Mouse (Mus musculus): ENCODE measurements around the gene Rims3. TPM values are rescaled to one million over a fixed set of nuclear protein-coding genes. Genes with fewer than 3 reads are reported as not detected.

Gene Rims3
- polyA plus RNA-seq, 1 experiment from 2014 or later = 23.3 TPM

- peaks cover 30% of the 10 kb centered on the region for H3K4me1 ChIP-seq
- H3K4me3 ChIP-seq (replicated peaks) = no peak overlapping the region
- no peak overlapping the region for H3K9ac ChIP-seq (replicated peaks)
- H3K27ac ChIP-seq (replicated peaks) = no peak overlapping the region
- no peaks in the 10 kb centered on the region for H3K27me3 ChIP-seq (replicated peaks)
- WGBS = 32% methylated on average over 5 of the region's 5 CpGs
- no peaks in the 10 kb centered on the region for H3K9me3 ChIP-seq (replicated peaks)
- H3K36me3 ChIP-seq = no peaks in the 10 kb centered on the region
- ATAC-seq (ENCODE audit: low FRiP score) = peak; percentile 79
- no peak overlapping the region for H3K4me2 ChIP-seq
These were observed 27.5 kb downstream of the Rims3 start for GRCm38 (mm10) chr4:120882002-120882625.

- H3K4me3 ChIP-seq (replicated peaks) = no peak overlapping the region
- no peak overlapping the region for H3K27ac ChIP-seq (replicated peaks)
- ATAC-seq (ENCODE audit: low FRiP score) = no peak
- H3K27me3 ChIP-seq (replicated peaks) = no peaks in the 10 kb centered on the region
- H3K9me3 ChIP-seq (replicated peaks) = no peaks in the 10 kb centered on the region
- H3K9ac ChIP-seq (replicated peaks) = no peak overlapping the region
- 42% methylated on average over 13 of the region's 13 CpGs for WGBS
- H3K4me1 ChIP-seq = peaks cover 32% of the 10 kb centered on the region
- no peaks in the 10 kb centered on the region for H3K36me3 ChIP-seq
- no peak overlapping the region for H3K4me2 ChIP-seq
These were observed 30.8 kb downstream of the Rims3 start for GRCm38 (mm10) chr4:120885208-120886120.

GRCm38 (mm10) chr4:120886131-120886530 is 31.5 kb downstream of the Rims3 start:
- Histone ChIP-seq H3K9ac (replicated peaks) (no peak overlapping the region), H3K4me3 (replicated peaks) (no peak overlapping the region), H3K4me2 (no peak overlapping the region), H3K27ac (replicated peaks) (no peak overlapping the region), H3K4me1 (peaks cover 25% of the 10 kb centered on the region), H3K27me3 (replicated peaks) (no peaks in the 10 kb centered on the region), H3K9me3 (replicated peaks) (no peaks in the 10 kb centered on the region), H3K36me3 (no peaks in the 10 kb centered on the region)
- ATAC-seq (ENCODE audit: low FRiP score) = no peak
- WGBS = 47% methylated on average over 4 of the region's 4 CpGs

GRCm38 (mm10) chr4:120886811-120887210 is 32.2 kb downstream of the Rims3 start:
- Histone ChIP-seq H3K4me2 (no peak overlapping the region), H3K9ac (replicated peaks) (no peak overlapping the region), H3K36me3 (peaks cover 5% of the 10 kb centered on the region; the same call in 1 of the 2 replicates), H3K9me3 (replicated peaks) (no peaks in the 10 kb centered on the region), H3K27ac (replicated peaks) (no peak overlapping the region), H3K4me3 (replicated peaks) (no peak overlapping the region), H3K27me3 (replicated peaks) (no peaks in the 10 kb centered on the region), H3K4me1 (peaks cover 24% of the 10 kb centered on the region)
- WGBS = 85% methylated on average over 5 of the region's 5 CpGs
- no peak for ATAC-seq (ENCODE audit: low FRiP score)

GRCm38 (mm10) chr4:120887381-120888112 is 32.9 kb downstream of the Rims3 start:
- H3K27ac ChIP-seq (replicated peaks) = no peak overlapping the region
- H3K9ac ChIP-seq (replicated peaks) = no peak overlapping the region
- WGBS = 23% methylated on average over 8 of the region's 8 CpGs
- peaks cover 7% of the 10 kb centered on the region; the same call in 1 of the 2 replicates for H3K36me3 ChIP-seq
- no peak for ATAC-seq (ENCODE audit: low FRiP score)
- no peak overlapping the region for H3K4me2 ChIP-seq
- H3K9me3 ChIP-seq (replicated peaks) = no peaks in the 10 kb centered on the region
- H3K4me1 ChIP-seq = peaks cover 17% of the 10 kb centered on the region
- H3K4me3 ChIP-seq (replicated peaks) = no peak overlapping the region
- no peaks in the 10 kb centered on the region for H3K27me3 ChIP-seq (replicated peaks)

GRCm38 (mm10) chr4:120888884-120889283 is 34.3 kb downstream of the Rims3 start:
- no peak for ATAC-seq (ENCODE audit: low FRiP score)
- 74% methylated on average over 8 of the region's 8 CpGs for WGBS
- H3K4me2 ChIP-seq = no peak overlapping the region
- no peak overlapping the region for H3K4me3 ChIP-seq (replicated peaks)
- no peaks in the 10 kb centered on the region for H3K27me3 ChIP-seq (replicated peaks)
- no peaks in the 10 kb centered on the region for H3K9me3 ChIP-seq (replicated peaks)
- peaks cover 7% of the 10 kb centered on the region; the same call in 1 of the 2 replicates for H3K36me3 ChIP-seq
- peaks cover 12% of the 10 kb centered on the region for H3K4me1 ChIP-seq
- no peak overlapping the region for H3K9ac ChIP-seq (replicated peaks)
- H3K27ac ChIP-seq (replicated peaks) = no peak overlapping the region

GRCm38 (mm10) chr4:120890754-120891440 is 36.3 kb downstream of the Rims3 start:
- H3K9ac ChIP-seq (replicated peaks) = no peak overlapping the region
- H3K9me3 ChIP-seq (replicated peaks) = no peaks in the 10 kb centered on the region
- no peaks in the 10 kb centered on the region for H3K27me3 ChIP-seq (replicated peaks)
- H3K27ac ChIP-seq (replicated peaks) = no peak overlapping the region
- ATAC-seq (ENCODE audit: low FRiP score) = no peak
- H3K4me2 ChIP-seq = no peak overlapping the region
- H3K4me1 ChIP-seq = peaks cover 5% of the 10 kb centered on the region; the same call in 1 of the 2 replicates
- H3K36me3 ChIP-seq = peaks cover 7% of the 10 kb centered on the region; the same call in 1 of the 2 replicates
- H3K4me3 ChIP-seq (replicated peaks) = no peak overlapping the region
- 42% methylated on average over 11 of the region's 11 CpGs for WGBS

- Histone ChIP-seq H3K4me1 (peaks cover 5% of the 10 kb centered on the region; the same call in 1 of the 2 replicates), H3K36me3 (peaks cover 7% of the 10 kb centered on the region; the same call in 1 of the 2 replicates), H3K4me3 (replicated peaks) (no peak overlapping the region), H3K27me3 (replicated peaks) (no peaks in the 10 kb centered on the region), H3K9me3 (replicated peaks) (no peaks in the 10 kb centered on the region), H3K27ac (replicated peaks) (no peak overlapping the region), H3K9ac (replicated peaks) (no peak overlapping the region), H3K4me2 (no peak overlapping the region)
- no peak for ATAC-seq (ENCODE audit: low FRiP score)
These were observed 37.3 kb downstream of the Rims3 start for GRCm38 (mm10) chr4:120891960-120892359.

- peaks cover 7% of the 10 kb centered on the region; the same call in 1 of the 2 replicates for H3K36me3 ChIP-seq
- WGBS = 79% methylated on average over 1 of the region's 1 CpGs
- H3K27ac ChIP-seq (replicated peaks) = no peak overlapping the region
- H3K9me3 ChIP-seq (replicated peaks) = no peaks in the 10 kb centered on the region
- ATAC-seq (ENCODE audit: low FRiP score) = no peak
- no peak overlapping the region for H3K9ac ChIP-seq (replicated peaks)
- H3K4me1 ChIP-seq = no peaks in the 10 kb centered on the region
- H3K4me2 ChIP-seq = no peak overlapping the region
- no peak overlapping the region for H3K4me3 ChIP-seq (replicated peaks)
- no peaks in the 10 kb centered on the region for H3K27me3 ChIP-seq (replicated peaks)
These were observed 37.9 kb downstream of the Rims3 start for GRCm38 (mm10) chr4:120892516-120892915.

- Histone ChIP-seq H3K4me2 (no peak overlapping the region), H3K27me3 (replicated peaks) (no peaks in the 10 kb centered on the region), H3K36me3 (peaks cover 7% of the 10 kb centered on the region; the same call in 1 of the 2 replicates), H3K4me3 (replicated peaks) (no peak overlapping the region), H3K9ac (replicated peaks) (no peak overlapping the region), H3K9me3 (replicated peaks) (no peaks in the 10 kb centered on the region), H3K4me1 (no peaks in the 10 kb centered on the region), H3K27ac (replicated peaks) (no peak overlapping the region)
- no peak for ATAC-seq (ENCODE audit: low FRiP score)
- WGBS = 75% methylated on average over 11 of the region's 11 CpGs
These were observed 39.2 kb downstream of the Rims3 start for GRCm38 (mm10) chr4:120893656-120894401.
